Mouse (Mus musculus): ENCODE measurements around the gene Dlx2. TPM values are rescaled to one million over a fixed set of nuclear protein-coding genes. Genes with fewer than 3 reads are reported as not detected.

Gene Dlx2
- polyA plus RNA-seq, 1 experiment from 2014 or later: 6.2 TPM

DNA sequence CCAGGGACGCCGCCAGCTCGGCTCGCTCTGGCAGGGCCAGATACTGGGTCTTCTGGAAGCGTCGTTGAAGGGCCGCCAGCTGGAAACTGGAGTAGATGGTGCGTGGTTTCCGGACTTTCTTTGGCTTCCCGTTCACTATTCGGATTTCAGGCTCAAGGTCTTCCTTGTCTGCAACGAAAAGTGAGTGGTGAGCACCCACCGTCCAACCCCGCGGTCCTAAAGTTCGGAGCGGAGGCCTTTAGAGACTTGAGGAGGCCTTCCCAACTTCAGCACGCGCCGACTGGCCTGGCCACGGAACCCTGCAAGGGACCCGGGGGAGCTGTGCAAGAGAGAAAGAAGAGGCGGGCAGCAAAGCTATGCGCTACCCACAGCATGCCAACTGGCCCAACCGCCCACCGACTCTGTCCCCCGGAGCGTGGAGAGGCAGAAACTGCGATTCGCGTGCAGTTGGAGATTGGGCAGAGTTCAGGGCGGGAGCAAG, 1.1 kb downstream of the Dlx2 start:
- H3K27ac ChIP-seq (replicated peaks): peak overlapping the region; percentile 42
- WGBS: under 1% methylated on average over 32 of the region's 32 CpGs
- H3K36me3 ChIP-seq: no peaks in the 10 kb centered on the region
- peak; percentile 61 for DNase-seq (ENCODE audit: low spot score)
- H3K27me3 ChIP-seq (ENCODE audit: low read depth, poor library complexity, severe bottlenecking): peaks cover 100% of the 10 kb centered on the region
- H3K9me3 ChIP-seq (replicated peaks): no peaks in the 10 kb centered on the region
- H3K4me3 ChIP-seq: peak overlapping the region; percentile 72
- peaks cover 52% of the 10 kb centered on the region for H3K4me1 ChIP-seq

DNA sequence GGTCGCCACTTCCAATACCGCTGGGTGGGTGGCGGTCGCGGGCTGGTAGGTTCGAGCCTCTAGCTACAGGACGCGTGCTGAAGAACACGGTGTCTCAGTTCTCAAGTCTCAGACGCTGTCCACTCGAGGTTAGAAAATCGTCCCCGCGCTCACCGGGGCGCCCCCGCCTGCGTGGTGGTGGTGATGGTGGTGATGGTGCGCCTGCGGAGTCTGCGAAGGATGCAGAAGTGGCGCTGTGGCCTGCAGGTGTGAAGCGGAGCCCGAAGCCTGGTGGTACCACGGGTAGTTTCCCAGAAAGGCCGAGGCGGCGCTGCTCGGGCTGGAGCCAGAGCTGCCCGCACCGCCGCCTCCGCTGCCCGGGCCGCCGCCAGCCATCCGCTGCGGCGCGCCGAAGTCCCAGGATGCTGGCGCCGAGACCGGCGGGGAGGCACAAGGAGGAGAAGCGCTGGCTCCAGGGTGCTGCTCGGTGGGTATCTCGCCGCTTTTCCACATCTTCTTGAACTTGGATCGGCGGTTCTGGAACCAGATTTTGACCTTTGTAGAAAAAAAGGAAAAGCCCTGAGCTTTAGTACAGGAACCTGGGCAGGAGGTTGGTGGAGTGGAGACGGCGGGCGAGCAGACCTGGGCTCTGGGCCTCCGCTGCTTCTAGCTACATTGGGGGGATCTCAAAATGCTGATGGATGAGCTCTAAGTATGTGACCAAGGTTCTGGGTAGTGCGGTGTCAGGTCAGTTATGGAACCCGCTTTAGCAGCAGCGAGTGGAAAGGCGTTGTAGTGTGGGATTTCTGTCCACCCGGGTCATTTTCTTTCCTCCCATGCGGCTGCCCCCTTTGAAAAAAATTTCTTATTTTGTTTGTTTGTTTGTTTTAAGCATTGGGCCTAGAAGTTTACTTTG, 1.9 kb downstream of the Dlx2 start:
- DNase-seq (ENCODE audit: low spot score): peak; percentile 74
- H3K4me1 ChIP-seq: peaks cover 56% of the 10 kb centered on the region
- no peaks in the 10 kb centered on the region for H3K36me3 ChIP-seq
- H3K27ac ChIP-seq (replicated peaks): peak overlapping the region; percentile 46
- no peaks in the 10 kb centered on the region for H3K9me3 ChIP-seq (replicated peaks)
- under 1% methylated on average over 61 of the region's 61 CpGs for WGBS
- H3K4me3 ChIP-seq: peak overlapping the region; percentile 72
- H3K27me3 ChIP-seq (ENCODE audit: low read depth, poor library complexity, severe bottlenecking): peaks cover 100% of the 10 kb centered on the region

DNA sequence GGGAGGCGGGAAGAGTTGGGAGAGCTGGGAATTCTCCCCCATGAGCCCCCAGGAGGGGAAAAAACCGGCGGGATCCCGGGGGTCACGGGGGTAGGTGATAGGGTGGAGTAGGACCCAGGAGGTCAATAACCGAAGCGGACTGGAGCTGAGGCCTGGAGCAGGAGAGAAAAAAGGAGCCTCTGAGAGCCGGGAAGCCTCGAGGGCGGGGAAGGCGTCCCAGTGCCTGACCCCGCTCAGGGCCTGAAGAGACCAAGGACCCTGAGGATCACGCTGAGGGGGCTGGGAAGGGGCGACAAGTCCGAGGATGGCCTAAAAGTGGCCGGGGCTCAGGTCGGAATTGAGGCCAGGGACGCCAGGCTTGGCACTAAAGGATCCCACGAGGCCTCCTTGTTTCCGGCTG, 2.6 kb downstream of the Dlx2 start:
- no peak for DNase-seq (ENCODE audit: low spot score)
- under 1% methylated on average over 20 of the region's 20 CpGs for WGBS
- H3K4me1 ChIP-seq: peaks cover 63% of the 10 kb centered on the region
- H3K9me3 ChIP-seq (replicated peaks): no peaks in the 10 kb centered on the region
- peaks cover 100% of the 10 kb centered on the region for H3K27me3 ChIP-seq (ENCODE audit: low read depth, poor library complexity, severe bottlenecking)
- no peaks in the 10 kb centered on the region for H3K36me3 ChIP-seq
- peak overlapping the region; percentile 46; the same call in 1 of the 2 replicates for H3K27ac ChIP-seq (replicated peaks)
- peak overlapping the region; percentile 72 for H3K4me3 ChIP-seq

DNA sequence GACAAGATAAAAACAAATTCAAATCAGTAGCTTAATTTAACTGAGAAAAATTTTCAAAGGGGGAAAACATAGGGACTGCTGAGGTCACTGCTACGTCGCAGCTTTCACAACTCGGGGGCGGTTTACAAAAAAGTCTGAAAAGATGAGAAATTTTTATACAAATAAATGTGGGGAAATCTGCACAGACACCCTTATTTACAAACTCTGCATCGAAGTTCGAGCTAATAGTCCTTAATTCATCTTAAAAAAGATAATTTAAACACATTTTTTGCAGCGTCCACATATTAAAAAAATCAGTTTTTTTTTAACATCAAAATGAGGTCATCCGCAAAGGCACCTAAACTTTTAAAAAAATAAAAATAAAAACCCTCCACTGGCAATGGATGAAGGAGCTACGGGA, 3.0 kb downstream of the Dlx2 start:
- Histone ChIP-seq H3K4me3 (peak overlapping the region; percentile 72), H3K27me3 (ENCODE audit: low read depth, poor library complexity, severe bottlenecking) (peaks cover 100% of the 10 kb centered on the region), H3K9me3 (replicated peaks) (no peaks in the 10 kb centered on the region), H3K36me3 (no peaks in the 10 kb centered on the region), H3K27ac (replicated peaks) (no peak overlapping the region), H3K4me1 (peaks cover 67% of the 10 kb centered on the region)
- WGBS: 1% methylated on average over 9 of the region's 9 CpGs
- DNase-seq (ENCODE audit: low spot score): no peak

DNA sequence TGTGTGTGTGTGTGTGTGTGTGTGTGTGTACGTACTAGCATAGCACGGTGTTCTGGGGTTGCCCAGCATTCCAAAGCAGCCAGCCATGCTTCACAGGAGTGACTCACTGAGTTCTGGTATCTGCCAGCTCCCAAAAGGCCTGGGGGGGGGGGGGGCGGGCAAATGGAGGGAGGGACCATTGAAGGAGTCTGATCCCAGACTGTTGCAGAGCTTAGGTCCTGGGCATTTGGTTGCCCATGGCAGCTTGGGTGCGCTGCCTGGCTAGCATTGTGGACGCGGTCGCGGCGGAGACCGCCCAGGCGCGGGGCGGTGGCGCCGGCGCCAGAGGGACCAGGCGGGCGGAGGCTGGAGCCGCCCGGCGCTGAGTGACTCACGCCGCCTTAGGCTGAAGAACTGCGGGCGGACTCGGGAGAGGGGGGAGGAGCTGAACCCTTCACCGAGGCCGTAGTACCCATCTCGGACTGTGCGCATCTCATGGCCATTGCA, 3.7 kb downstream of the Dlx2 start:
- H3K4me1 ChIP-seq: peaks cover 63% of the 10 kb centered on the region

DNA sequence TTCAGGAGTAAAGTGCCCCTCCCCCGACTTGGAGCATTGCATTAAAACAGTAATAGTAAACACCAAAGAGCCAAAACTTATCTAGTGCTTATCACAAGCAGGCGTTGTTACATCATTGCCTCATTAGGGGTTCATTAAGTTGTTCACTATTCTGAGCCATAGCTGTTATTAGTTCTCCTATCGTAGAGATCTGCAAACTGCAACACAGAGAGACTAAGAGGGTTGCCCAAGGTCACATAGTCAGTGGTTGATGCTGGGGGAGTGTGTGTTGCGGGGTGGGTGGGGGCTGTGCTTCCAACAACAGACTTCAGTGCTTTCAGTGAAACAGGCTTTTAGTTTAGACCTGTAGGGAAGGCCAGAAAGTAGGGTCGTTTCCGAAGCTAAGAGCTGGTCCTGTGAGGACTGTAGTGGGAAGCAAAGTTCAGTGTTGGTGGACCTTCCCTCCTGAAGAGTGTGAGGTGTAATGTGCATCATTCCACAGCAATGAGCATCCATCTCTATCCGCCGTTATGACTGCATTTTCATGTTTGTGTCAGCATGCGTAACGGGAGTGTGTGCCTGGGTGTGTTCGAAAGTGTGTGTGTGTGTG, 4.2 kb downstream of the Dlx2 start:
- Histone ChIP-seq H3K27ac (replicated peaks) (no peak overlapping the region), H3K27me3 (ENCODE audit: low read depth, poor library complexity, severe bottlenecking) (peaks cover 100% of the 10 kb centered on the region), H3K9me3 (replicated peaks) (no peaks in the 10 kb centered on the region), H3K4me1 (peaks cover 63% of the 10 kb centered on the region), H3K36me3 (no peaks in the 10 kb centered on the region), H3K4me3 (peak overlapping the region; percentile 36; the same call in 1 of the 2 replicates)
- 2% methylated on average over 11 of the region's 11 CpGs for WGBS
- DNase-seq (ENCODE audit: low spot score): no peak

More for the DNA sequence above, 3.7 kb downstream of the Dlx2 start:
- peak overlapping the region; percentile 36 for H3K4me3 ChIP-seq
- H3K36me3 ChIP-seq: no peaks in the 10 kb centered on the region
- WGBS: under 1% methylated on average over 30 of the region's 30 CpGs
- DNase-seq (ENCODE audit: low spot score): peak; percentile 68
- H3K27me3 ChIP-seq (ENCODE audit: low read depth, poor library complexity, severe bottlenecking): peaks cover 100% of the 10 kb centered on the region
- no peak overlapping the region for H3K27ac ChIP-seq (replicated peaks)
- no peaks in the 10 kb centered on the region for H3K9me3 ChIP-seq (replicated peaks)

DNA sequence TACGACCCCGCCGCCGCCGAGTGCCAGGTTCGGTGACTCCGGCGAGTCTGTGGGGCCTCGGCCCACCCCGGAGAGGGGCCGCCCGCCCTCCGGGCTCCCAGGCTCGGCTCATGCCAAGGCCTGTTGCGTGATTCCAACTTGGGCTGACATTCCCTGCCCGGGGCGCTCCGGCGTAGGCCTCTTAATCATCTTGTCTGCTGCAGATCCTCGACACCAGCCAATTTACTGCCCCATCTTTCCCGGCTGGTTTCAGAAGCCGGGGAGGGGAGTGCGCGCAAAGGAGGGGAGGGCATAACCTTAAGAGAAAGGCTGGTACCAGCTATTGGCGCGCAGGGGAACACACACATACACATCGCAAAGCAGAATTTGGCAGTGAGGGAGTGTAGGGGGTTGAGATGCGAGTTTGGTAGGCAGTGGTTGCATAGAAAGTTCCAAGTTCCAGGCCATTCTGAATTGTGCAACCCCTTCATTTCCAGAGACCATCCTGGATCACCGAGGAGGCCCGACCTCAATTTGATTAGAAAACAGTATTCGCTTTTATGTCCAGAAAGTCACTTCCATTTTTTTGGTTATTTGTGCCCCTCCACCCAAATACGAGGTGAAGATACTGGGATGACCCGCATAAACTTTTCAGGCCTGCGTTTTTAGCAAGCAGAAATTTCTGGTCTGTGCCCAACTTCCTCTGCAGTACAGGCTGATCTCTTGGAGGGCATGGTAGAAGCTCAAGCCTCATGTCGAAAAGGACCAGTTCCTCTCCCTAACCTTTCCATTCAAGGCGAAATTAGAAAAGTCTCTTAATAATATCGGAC, 4.9 kb downstream of the Dlx2 start:
- 0 out of 2 replicates have a peak overlapping the region, but pooled peaks have one; percentile 7 for H3K27ac ChIP-seq (replicated peaks)
- DNase-seq (ENCODE audit: low spot score): peak; percentile 54
- WGBS: under 1% methylated on average over 37 of the region's 37 CpGs

DNA sequence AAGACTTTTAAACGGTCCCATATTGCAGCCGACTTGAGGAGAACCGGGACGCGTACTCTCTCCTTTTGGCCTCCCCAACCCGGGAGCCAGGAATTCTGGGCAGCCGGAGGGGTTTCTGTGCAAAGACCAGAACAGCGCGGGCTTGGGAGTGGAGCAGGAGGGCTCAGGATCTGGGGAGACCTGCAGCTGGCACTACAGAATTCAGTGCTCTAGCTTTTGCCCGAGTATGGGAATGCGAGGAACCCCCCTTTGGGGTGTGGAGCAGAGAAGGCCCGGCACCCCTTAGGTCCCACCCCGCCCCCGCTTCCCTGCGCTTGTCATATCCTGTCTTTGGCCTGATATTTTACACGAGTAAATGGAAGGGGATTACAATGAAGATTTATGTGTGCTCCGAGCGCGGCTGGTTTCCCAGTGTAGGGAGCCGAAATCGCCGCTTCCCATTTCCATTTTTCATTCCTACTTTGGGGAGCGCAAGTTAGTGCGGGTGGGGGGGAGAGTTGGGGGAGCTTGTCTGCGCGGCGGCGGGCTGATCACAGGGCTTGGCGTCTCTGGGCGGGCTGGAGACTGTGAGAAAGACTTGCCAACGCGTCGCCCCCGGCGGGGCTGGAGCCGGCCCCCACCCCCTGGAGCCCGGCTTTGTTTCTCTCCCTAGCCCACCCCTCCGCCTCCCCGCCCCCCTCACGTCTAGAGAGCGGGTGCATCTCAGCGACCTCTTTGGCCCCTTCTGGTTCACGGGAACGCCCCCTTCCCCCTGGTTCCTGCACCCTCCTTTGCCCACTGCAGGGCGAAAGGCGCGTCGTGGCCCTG, 5.7 kb downstream of the Dlx2 start:
- 0 out of 2 replicates have a peak overlapping the region, but pooled peaks have one; percentile 7 for H3K27ac ChIP-seq (replicated peaks)
- no peaks in the 10 kb centered on the region for H3K36me3 ChIP-seq
- H3K9me3 ChIP-seq (replicated peaks): no peaks in the 10 kb centered on the region
- peaks cover 100% of the 10 kb centered on the region for H3K27me3 ChIP-seq (ENCODE audit: low read depth, poor library complexity, severe bottlenecking)
- H3K4me1 ChIP-seq: peaks cover 51% of the 10 kb centered on the region
- peak; percentile 63 for DNase-seq (ENCODE audit: low spot score)
- H3K4me3 ChIP-seq: peak overlapping the region; percentile 38
- 1% methylated on average over 47 of the region's 48 CpGs for WGBS

More for the DNA sequence above, 4.9 kb downstream of the Dlx2 start:
- Histone ChIP-seq H3K9me3 (replicated peaks) (no peaks in the 10 kb centered on the region), H3K4me3 (peak overlapping the region; percentile 38), H3K27me3 (ENCODE audit: low read depth, poor library complexity, severe bottlenecking) (peaks cover 100% of the 10 kb centered on the region), H3K36me3 (no peaks in the 10 kb centered on the region), H3K4me1 (peaks cover 59% of the 10 kb centered on the region)

DNA sequence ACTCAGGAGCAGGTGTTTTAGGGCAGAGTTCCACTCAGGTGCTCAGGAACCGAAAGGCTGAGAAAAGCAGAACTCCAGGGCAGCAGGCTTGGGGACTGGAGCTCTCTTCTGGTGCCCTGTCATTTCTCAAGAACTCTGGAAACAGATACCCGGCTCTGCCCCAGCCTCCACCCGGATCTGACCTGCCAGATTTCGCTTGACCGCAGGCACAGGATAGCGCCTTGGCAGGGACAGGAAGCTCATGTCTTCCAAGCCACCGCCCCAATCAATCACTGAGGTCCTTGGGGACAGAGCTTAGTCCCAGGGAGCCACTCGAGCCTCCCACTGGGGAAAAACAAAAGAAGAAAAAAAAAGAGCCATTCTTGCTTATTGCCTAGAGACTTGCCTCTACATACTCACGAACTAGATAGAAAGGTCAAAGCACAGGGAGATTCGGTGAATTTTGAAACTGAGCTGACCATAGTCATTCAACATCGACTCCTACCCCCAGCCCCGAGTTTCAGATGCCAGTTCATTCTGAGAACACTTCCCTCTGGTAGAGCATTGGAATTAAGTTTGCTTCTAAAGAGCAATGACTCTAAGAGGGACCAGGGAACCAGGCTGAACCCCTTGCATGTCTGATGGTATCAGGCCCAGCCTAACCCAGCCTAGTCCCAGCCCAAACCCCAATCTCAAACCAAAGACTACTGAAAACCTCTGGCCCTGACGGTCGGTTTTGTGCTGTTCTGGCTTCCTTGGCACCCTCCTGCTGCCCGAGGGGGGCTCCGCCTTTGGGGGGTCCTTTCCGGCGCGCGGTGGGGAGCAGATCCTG, 12.1 kb downstream of the Dlx2 start:
- peak; percentile 51 for DNase-seq (ENCODE audit: low spot score)
- peaks cover 100% of the 10 kb centered on the region for H3K27me3 ChIP-seq (ENCODE audit: low read depth, poor library complexity, severe bottlenecking)
- no peaks in the 10 kb centered on the region for H3K36me3 ChIP-seq

DNA sequence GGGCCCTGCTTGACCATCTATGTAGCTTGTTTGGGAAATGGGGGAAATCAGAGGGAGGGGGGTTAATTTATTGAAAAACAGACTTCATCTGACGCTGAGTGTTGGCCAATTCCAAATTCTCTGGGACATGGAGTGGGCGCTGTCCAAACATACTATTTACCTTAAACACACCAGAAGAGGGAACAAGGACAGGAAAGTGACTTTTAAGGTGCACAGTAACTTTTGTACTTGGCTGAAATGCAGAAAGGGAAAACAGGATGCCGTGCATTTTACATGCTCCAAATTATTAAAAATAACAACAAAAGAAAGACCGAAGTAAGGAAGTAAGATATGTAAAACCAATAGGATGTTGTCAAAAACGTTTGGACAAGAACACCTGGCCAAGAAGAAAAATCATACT, 13.5 kb downstream of the Dlx2 start:
- Histone ChIP-seq H3K27me3 (ENCODE audit: low read depth, poor library complexity, severe bottlenecking) (peaks cover 100% of the 10 kb centered on the region), H3K4me3 (no peak overlapping the region), H3K9me3 (replicated peaks) (no peaks in the 10 kb centered on the region), H3K36me3 (no peaks in the 10 kb centered on the region), H3K27ac (replicated peaks) (no peak overlapping the region), H3K4me1 (peaks cover 29% of the 10 kb centered on the region)
- WGBS: 6% methylated on average over 5 of the region's 5 CpGs
- DNase-seq (ENCODE audit: low spot score): no peak

More for the DNA sequence above, 12.1 kb downstream of the Dlx2 start:
- Histone ChIP-seq H3K4me1 (peaks cover 26% of the 10 kb centered on the region), H3K4me3 (no peak overlapping the region; the same call in 1 of the 2 replicates), H3K9me3 (replicated peaks) (no peaks in the 10 kb centered on the region), H3K27ac (replicated peaks) (no peak overlapping the region)
- under 1% methylated on average over 20 of the region's 20 CpGs for WGBS
